Mouse (Mus musculus) granulocyte monocyte progenitor cell, adult 5-6 weeks (primary cell): ENCODE data around the gene Cela2a. TPM values are rescaled to one million over a fixed set of nuclear protein-coding genes. Genes with fewer than 3 reads are reported as not detected.

Experiments
- ATAC-seq: replicated peaks from 2 replicates; pipeline ENCODE4 v1.8.0; 2016; ENCODE audit warnings: mild to moderate bottlenecking, moderate TSS enrichment, inconsistent platforms; ENCODE audit not compliant: poor library complexity, severe bottlenecking
- total RNA-seq, 2 experiments: library from RNA; stranded (forward) in 1 of 2; stranded (reverse) in 1 of 2; fragments of 200-712, 200-1000 nt in 1 of 2; fragments of >200 nt in 1 of 2; fragmentation: Nextera tagmentation in 1 of 2; gene quantifications; 2 replicates each; pipeline ENCODE4 v1.2.3; 2014 to 2017

The Cela2a gene
- total RNA-seq (2014; fragmentation: Nextera tagmentation) (not detected in 2 replicates), total RNA-seq (2017) (not detected in 2 replicates)

DNA sequence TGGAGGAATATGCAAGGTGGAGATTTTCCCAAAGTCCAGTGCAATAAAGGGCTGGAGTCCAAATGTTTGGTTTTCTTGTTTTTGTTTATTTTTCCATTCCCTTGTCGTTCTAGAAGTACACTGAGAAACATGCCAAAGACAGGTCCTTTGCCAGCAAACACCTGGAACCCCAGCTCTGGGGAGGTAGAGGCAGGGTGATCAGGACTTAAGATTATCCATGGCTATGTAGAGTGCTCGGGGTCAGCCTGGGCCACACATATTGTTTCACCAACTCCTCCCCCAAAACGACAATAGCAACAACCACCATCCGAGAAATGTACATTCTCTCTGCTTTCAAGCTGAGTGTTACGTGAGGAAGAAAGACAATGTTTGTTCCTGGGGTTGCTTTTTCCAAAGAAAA is at the start of gene Cela2a:
Cela2a (minus strand) TSS at position 101 of the 400 bp plus-strand sequence.
- no peak for ATAC-seq

DNA sequence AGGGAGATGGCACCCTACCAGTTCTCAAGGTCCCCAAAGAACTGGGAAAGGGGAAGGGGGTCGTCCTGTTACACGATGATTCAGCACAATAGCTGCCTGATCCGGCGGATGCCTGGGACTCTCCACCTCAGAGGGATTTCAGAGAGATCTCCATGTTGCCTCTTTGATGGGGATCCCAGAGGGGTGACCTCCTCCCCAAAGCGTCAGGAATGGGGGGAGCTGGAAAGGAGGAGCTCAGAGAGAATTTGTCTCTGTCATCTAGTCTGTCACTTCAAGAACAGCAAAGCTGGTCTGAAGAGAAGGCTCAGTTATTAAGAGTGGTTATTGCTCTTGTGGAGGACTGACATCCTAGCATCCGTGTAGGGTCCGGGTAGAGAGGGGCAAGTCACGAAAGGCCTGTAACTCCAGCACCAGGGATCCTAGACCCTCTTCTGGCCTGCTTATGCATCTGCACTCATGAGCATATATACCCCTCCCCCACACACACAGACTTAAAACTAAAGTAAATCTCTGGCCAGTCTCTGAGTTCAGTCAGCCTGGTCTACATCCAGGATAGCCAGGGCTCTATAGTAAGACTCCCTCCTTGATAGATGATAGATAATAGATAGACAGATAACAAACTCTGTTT is 49.6 kb upstream of the Cela2a start:
- ATAC-seq: no peak

GRCm38 (mm10) chr4:141874601-141875460 is 48.9 kb upstream of the Cela2a start, which contains the start of gene Efhd2:
Gene Efhd2 (minus strand): TSS chr4:141874920.
- ATAC-seq: peak; percentile 64

DNA sequence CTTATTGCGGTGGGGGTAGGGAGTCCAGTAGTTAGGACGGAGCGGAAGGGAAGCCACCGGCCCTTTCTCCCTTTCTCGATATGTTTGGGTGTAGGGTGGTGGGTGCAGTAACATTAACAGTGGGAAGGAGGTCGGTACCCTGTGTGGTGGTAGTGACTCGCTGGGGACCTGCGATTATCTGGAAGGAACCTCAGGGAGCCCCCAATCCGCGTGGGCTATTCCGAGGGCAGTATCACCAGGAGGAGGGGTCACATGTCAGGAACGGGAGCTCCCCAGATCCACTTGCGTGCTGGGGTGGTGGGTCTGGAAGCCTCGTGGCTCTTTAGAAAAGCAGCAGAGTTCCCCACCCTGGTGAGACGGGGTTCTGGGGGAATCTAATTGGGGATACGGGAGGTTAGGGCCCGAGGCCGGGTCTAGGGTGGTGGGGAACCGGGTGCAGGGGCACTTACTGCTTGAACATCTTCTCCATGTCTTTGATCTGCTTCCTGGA is 48.2 kb upstream of the Cela2a start:
- ATAC-seq: no peak

GRCm38 (mm10) chr4:141872977-141873376 is 47.0 kb upstream of the Cela2a start:
- ATAC-seq: no peak

GRCm38 (mm10) chr4:141871909-141872308 is 45.9 kb upstream of the Cela2a start:
- no peak for ATAC-seq

GRCm38 (mm10) chr4:141871333-141871725 is 45.4 kb upstream of the Cela2a start:
- no peak for ATAC-seq

GRCm38 (mm10) chr4:141870666-141871332 is 44.8 kb upstream of the Cela2a start:
- peak; percentile 56 for ATAC-seq

DNA sequence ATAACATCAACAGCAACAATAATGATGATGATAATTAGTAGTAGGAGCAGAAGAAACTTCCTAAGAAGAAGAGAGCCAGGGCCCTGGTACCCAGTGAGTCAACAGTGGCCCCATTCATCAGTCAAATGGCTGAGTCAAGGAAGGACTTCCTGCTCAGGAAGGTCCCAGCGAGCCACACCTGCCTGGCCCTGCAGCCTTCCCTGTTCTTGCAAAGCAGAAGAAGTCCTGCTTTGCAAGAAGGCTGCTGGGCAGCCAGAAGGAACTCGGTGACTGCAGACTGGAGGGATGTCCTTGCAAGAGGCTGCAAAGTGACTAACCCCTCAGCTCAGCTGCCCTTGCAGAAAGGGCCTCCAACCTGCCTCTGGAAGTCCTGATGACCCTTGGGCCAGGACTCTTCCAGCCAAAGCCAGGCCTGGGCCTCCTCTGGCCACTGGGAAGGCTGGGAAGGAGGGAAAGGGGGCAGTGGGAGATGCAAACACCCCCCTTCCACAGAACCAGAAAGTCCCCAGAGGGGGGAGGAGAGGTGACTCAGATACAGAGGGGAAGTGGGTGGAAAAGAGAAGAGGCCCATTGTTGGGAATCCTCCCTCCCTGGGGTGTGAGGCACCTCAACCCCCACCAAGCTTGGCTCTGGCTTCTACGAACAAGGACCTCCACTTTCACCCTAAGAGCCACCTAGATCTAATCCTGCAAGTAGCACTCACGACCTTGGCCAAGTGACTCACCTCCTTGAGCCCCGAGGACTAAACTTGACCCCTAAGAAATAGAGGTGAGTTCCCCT is 43.7 kb upstream of the Cela2a start:
- ATAC-seq: no peak

GRCm38 (mm10) chr4:141868051-141868450 is 42.1 kb upstream of the Cela2a start:
- ATAC-seq: no peak

GRCm38 (mm10) chr4:141867498-141867897 is 41.5 kb upstream of the Cela2a start:
- no peak for ATAC-seq

GRCm38 (mm10) chr4:141866933-141867490 is 41.1 kb upstream of the Cela2a start:
- ATAC-seq: no peak

DNA sequence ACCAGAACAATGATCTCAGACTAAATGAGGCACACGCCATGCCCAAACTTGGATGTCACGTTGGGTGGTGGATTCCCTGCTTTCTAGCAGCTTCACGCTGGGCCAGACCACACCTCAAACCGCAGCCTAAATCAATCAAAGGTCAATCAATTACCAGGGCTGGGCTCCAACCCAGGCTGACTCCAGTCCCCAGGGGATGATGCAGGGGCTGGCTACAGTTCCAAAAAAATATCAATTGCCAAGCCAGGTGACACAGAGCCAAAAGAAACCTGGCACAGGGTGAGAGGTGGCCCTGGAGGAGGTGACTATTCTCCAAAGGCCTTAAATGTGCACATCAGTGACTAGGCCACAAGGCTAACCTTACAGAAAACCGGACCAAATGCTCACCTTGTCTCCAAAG is 39.6 kb upstream of the Cela2a start:
- ATAC-seq: no peak

GRCm38 (mm10) chr4:141865006-141865405 is 39.0 kb upstream of the Cela2a start:
- no peak for ATAC-seq

GRCm38 (mm10) chr4:141864506-141864905 is 38.5 kb upstream of the Cela2a start:
- no peak for ATAC-seq

GRCm38 (mm10) chr4:141863726-141864280 is 37.8 kb upstream of the Cela2a start:
- ATAC-seq: 0 out of 2 replicates have a peak, but pooled peaks have one; percentile 3

DNA sequence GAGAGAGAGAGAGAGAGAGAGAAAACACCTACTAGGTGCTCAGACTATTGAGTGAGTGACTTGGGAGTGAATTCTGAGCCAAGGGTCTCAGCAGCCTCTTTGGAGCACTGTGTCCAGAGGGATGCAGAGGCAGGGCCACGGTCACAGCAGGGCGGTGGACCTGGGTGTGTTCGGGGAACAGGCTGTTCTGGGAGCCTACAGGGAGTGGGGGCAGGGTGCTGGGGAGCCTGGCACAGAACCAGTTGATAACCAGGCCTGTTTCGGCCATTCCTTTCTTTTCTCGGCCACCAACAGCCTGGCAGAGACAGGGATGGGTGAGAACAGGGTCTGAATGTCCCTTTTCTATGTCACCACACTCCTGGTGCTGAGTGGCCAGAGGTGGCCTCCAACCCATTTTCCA is 36.9 kb upstream of the Cela2a start:
- no peak for ATAC-seq

GRCm38 (mm10) chr4:141861591-141862295 is 35.8 kb upstream of the Cela2a start:
- ATAC-seq: peak; percentile 14
